Mouse (Mus musculus) brain, embryonic 14.5 days (tissue): ENCODE results near the gene Gm15217. TPM values are rescaled to one million over a fixed set of nuclear protein-coding genes. Genes with fewer than 3 reads are reported as not detected.

Experiments used
- DNase-seq: peaks from one replicate; pipeline ENCODE4 v3.0.0-alpha.2; 2011; ENCODE audit warnings: low read depth
- CTCF ChIP-seq: fragments of 200-500 bp; IDR thresholded peaks from 2 replicates; pipeline ENCODE4 v1.5.1; 2012; ENCODE audit warnings: inconsistent platforms, mild to moderate bottlenecking, moderate library complexity, borderline replicate concordance; ENCODE audit not compliant: insufficient read depth, insufficient read length; ENCODE audit errors: extremely low read depth
- POLR2A ChIP-seq: fragments of 200-500 bp; IDR thresholded peaks from 2 replicates; pipeline ENCODE4 v1.6.1; 2012; ENCODE audit warnings: mild to moderate bottlenecking, inconsistent platforms, borderline replicate concordance; ENCODE audit not compliant: poor library complexity, insufficient read depth, insufficient read length, severe bottlenecking; ENCODE audit errors: extremely low read depth
- polyA plus RNA-seq: library from polyadenylated mRNA; depleted of rRNA; stranded (reverse); fragments of >200 nt; gene quantifications from 2 replicates; pipeline ENCODE4 v1.2.3, GENCODE M21; 2012

Gene Gm15217
- polyA plus RNA-seq, 1 experiment, result not detected

DNA sequence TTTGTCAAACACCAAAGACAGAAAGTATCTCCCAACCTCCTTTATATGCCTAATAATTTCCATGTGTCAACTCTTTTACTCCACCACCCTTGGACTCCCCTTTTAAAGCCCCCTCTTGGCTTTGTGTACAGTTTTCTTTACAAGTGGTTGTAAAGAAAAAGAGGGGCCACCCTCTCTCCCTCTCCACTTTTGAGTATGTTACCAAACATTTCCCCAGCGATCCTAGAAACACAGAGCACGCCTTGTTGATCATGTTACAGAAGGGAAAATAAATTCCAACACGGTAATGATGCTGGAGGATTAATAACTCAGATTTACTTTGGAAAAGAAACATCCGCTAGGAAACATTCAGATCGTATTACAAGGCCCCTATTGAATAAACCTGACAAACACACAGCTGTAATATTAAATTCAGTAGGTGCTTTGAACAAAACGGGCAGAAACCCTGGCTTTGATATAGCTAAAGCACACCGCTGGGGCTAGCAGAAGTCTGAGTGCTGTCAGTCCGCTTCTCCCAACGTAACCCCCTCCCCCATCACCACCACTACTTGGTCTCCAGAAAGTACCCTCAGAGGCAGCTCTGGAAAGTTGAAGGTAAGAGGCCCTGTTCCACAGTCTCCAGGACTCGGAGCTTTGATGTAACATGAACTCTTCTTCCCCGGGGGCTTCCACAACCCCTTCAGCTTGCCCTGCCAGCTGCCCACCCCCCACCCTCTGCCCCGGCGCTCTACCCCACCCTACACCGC, 5.9 kb downstream of the Gm15217 start:
- DNase-seq, result no peak
- TF ChIP-seq POLR2A, result no peak
- no peak for TF ChIP-seq CTCF

GRCm38 (mm10) chr14:46385701-46386477, 6.7 kb downstream of the Gm15217 start:
- no peak for TF ChIP-seq CTCF
- no peak for TF ChIP-seq POLR2A
- peak; percentile 45 for DNase-seq

DNA sequence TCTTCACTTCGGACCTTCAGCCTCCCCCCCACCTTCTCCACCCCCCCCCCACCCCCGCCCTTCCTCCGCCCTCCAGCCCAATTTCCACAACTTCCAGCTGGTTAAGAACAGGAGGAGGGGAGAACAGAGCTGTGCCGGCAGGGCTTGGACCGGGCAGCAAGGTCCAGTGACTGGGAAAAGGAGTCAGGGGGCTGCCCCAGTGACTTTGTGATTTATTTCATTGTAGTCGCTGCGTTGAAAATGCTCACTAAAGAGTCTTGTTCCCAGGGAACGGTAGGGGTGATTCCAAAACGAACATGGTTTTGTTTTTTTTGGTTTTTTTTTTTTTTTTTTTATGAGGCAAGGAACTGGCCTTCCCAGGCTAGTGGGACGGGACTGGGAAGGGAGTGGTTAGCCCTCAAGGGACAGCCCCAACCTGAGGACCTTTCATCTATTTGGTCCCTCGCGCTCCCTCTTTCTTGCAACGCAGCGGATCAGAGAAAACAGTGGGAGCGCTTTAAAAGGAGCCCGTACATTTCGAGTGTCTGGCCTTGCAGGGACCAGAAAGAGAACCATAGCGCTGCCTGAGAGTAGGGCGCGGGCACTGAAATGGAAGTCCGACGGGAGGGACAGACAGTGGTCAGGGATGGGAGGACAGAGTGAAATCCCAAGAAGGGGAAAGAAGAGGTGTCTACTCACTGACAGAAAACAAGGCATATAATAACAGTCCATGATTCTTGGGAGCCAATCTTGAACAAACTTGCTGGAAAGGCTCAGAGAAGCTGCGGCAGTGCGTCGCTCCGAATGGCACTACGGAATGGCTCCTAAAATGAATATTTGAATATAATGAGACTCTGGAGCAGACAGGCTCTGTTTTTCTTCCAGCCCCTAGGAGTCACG, 7.5 kb downstream of the Gm15217 start:
- no peak for DNase-seq
- TF ChIP-seq CTCF (no peak), POLR2A (no peak)

GRCm38 (mm10) chr14:46387357-46387671, 8.1 kb downstream of the Gm15217 start:
- DNase-seq, result peak; percentile 84
- TF ChIP-seq CTCF, result no peak
- no peak for TF ChIP-seq POLR2A

DNA sequence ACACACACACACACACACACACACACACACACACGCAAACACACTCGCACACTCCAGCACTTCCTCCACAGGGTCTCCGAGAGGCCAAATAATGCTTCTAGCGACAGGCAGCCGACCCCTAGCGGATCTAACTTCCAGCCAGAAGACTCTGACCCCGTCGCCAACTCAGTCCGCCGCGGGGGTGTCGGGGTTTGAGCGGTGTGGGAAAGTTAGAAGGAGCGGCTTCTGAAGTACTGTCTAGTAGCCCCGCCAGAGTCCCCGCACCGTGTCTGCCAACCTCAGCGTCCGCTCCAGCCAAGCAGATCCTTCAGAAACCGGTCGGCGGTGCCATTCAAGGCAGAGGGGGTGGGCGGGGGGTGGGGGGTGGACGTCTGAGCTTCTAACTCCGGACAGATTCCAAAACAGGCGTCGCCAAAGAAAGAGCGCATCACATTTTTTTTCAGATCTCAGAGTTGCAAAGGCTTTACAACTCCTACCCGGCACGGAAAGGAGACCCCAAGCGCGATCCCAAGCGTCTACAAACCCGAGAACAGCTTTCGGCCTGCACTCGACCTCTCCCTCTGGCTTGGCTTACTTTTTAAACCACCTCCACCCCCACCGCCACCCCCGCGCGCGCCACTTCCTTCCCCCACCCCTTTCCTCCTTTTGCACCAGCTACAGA, 8.7 kb downstream of the Gm15217 start:
- TF ChIP-seq CTCF (no peak), POLR2A (no peak)
- DNase-seq, result peak; percentile 59

GRCm38 (mm10) chr14:46388636-46389035, 9.4 kb downstream of the Gm15217 start:
- peak; percentile 46 for DNase-seq
- TF ChIP-seq POLR2A, result no peak
- no peak; the same call in 1 of the 2 replicates for TF ChIP-seq CTCF

- TF ChIP-seq POLR2A (no peak), CTCF (no peak)
- DNase-seq, result no peak
These were observed 10.4 kb downstream of the Gm15217 start for GRCm38 (mm10) chr14:46389438-46390248.

GRCm38 (mm10) chr14:46390249-46390775, 11.1 kb downstream of the Gm15217 start, which contains the start of gene Bmp4:
Bmp4 (minus strand) TSS chr14:46390669.
- DNase-seq, result no peak
- TF ChIP-seq POLR2A (no peak), CTCF (no peak)

DNA sequence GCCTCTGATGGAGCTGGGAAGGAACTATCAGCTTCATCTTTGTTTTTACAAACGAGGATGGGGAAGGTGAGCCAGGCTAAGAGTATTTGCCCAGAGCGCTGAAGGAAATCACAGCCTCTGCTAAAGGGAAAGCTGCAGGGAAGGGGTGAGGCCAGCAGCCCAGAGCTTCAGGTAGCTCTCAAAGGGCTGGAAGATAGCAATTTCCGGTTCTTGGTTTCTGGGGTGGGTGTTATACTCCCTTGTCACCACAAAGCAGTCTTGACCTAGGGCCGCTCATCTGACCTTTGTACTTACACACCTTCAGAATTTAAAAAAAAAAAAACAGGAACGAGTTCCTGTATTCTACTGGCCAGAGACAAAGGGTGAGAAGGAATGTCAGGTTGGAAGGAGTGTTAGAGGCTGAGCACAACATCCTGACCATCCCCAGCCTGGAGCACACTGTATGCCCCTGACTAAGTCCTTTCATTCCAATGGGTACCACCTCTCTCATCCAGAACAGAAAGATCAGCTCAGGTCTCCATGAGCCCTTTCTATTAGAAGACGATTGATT, 12.5 kb downstream of the Gm15217 start:
- TF ChIP-seq CTCF, result no peak
- no peak for TF ChIP-seq POLR2A

More for the DNA sequence above, 12.5 kb downstream of the Gm15217 start:
- DNase-seq, result no peak
